Mouse (Mus musculus) G1E (cell line): Measurements from ENCODE around the gene Zw10.

Source experiments
- CTCF ChIP-seq: IDR thresholded peaks from 2 replicates; pipeline ENCODE4 v1.5.1; 2012; ENCODE audit warnings: low read depth, low read length, inconsistent platforms, mixed read lengths
- GATA1 ChIP-seq: IDR thresholded peaks from 2 replicates; pipeline ENCODE4 v1.6.1; 2012; ENCODE audit warnings: borderline replicate concordance, low read length, inconsistent platforms, mixed read lengths

- TF ChIP-seq GATA1 (no peak), CTCF (no peak)
Observed at GRCm38 (mm10) chr9:49015824-49016223, 39.6 kb upstream of the Zw10 start.
